Mouse (Mus musculus): ENCODE results near the gene Ddx39.
A peak's percentile ranks its signal among the peaks of the same experiment; 100 is the strongest.

Ddx39 gene

DNA sequence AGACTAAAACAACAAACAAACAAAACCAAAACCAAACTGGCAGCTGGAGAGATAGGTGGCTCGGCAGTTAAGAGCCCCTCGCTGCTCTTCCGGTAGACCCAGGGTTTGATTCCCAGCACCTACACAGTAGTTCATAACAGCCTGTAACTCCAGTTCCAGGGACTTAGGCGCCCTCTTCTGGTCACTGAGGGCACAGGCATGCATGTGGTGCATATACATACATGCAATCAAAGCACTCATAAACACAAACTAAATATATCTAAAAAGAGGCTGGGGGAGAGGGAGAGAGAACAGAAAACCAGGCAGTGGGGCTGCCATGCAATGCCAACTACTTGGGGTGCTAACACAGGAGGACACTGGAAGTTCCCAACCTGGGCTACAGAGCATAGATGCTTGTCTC lies 22.4 kb downstream of the Ddx39 start:
- DNase-seq (ENCODE audit: inconsistent ontology term), result no peak

DNA sequence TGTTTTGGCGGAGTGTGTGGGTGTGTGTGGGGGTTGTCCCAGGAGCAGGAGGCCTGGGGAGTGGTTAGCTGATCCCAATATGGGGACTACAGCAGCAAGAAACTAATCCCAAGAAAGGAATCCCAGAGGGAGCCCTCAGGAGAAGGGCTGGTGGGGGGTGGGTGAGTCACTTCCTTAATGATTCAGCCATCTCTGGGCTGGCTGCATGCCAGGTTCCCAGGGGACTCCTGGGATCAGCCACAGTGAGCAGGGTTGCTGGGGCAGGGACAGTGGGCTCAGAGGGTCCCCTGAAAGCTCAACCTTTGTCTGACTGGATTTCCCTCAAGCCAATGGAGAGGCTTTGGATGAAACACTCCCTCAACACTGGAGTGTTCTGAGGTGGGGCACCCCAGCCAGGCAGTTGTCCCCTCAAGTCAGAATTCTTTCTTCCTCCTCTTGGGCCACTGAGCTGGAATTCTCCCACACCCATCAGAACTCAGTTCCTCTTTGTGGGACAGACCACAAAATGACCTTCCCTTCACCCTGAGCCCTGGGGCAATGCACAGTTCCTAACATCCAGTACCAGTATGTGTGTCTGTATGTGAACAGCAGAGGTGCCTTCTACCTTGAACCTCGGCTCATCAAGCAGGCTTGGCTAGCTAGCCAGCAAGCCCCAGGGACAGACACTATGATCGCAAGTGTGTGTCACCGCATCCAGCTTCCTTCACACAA lies 23.0 kb downstream of the Ddx39 start:
- DNase-seq (ENCODE audit: inconsistent ontology term), result peak; percentile 89

DNA sequence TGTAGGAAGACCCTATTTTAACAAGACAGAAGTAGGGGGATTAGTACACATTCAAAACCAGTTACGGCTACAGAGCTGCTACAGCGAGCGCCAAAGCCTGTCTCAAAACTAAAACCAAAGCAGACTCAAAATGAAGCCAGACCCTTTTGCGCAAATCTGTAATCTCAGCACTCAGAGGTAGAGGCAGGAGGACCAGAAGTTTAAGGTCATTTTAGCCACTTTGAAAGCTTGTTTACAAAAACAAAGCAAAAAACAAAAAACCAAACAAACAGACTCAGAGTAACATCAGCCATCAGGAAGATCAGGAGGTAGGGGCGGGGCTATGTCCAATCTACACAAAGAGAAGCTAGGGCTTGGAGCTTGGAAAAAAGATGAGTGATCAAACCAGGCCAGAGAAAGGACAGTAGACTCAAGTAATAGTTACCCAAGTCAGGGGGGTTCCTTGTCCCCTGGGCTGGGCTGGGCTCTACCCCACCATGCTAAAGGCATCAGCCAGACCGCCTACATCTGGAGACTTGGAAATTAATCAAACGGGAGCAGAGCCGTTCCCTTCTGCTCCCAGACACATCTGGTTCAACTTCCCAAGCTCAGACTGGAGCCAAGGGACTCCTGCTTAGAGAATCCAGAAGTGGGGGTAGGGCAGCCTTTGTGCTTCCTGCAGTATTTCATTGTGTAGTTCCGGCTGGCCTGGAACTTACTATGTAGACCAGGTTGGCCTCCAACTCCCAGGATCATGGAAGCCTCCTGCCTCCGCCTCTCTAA lies 24.2 kb downstream of the Ddx39 start:
- DNase-seq (ENCODE audit: inconsistent ontology term), result no peak

DNA sequence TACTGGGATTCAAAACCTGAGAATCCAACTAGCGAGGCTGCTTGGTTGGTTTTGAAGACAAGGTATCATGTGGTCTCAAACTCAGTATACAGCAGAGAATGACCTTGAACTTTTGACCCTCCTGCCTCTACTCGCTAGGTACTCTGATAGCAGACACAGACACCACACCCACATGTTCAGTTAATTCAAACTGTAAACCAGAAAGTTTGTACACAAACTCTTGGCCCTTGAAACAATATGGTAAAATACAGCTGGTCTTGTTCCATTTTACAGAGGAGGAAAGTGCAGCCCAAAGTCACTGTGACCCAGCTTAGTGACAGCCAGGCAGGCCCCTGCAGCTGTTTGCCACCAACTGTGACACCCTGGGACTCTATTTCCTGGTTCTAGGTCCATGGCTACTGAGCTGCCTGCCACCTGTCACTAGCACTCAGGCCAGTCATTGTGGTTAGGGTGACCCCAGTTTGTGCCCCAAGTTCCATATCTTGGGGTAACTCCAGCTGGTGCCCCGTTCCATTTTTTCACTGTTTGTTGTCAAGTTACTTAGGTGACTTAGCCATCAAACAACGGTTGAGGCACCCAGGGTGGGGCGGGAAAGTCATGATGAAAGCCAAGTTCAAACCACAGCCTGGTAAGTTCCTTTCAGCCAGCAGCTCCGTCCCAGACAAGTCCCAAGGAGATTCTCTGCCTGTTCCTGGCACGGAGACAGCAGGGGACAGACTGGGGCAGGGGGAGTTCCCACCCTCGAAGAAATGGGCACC lies 24.9 kb downstream of the Ddx39 start:
- DNase-seq (ENCODE audit: inconsistent ontology term), result peak; percentile 77

DNA sequence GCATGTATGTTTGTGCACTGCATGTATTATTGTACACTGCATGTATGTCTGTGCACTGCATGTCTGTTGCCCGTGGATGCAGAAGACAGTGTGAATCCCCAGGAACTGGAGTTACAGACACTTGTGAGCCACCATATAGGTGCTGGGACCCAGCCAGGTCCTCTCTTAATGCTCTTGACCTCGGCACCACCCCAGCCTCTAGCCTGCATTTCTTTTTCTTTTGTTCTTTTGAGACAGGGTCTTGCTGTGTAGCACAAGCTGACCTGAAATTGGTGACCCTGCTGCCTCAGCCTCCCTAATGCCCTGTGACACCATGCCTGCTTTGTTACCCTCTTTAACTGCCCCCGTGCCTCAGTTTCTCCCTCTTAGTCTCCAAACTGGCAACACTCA lies 25.6 kb downstream of the Ddx39 start:
- DNase-seq (ENCODE audit: inconsistent ontology term), result no peak

DNA sequence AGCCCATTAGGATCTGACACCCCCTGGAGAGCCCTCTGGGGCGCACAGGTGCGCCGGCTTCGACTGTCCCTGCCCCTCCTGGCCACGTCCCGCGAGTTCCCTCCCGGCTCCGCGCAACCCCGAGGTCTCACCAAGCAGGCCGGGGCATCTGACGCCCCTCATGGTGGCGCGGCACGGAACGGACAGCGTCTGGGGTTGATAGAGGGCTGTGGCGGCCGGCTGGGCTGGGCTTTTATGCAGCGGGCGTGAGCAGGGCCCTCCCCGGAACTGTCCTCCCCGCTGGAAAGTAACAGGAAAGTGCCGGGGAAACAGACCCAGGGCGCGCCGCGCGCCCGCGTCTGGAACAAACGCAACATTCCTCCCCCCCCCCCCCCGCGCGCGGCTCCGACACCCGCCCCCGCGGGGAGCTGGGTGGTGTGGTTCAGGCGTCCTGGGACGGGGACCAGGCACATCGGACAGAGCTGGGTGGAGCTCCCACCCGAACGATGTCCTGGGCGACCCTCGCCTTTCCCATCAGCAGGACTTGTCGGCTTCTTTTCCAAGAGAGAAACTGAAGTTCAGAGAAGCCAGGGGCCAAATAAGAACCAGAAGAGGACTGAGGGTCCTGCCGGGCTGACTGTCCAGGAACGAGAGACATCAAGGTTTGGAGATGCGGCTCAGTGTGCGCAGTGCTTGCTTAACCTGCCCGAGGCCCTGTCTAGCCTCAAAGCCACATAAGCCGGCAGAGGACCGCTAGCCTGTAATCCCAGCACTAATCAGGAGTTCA lies 26.2 kb downstream of the Ddx39 start, which contains the start of gene Adgre5:
Gene Adgre5, minus strand, starts transcription at position 351 of the 766 bp plus-strand sequence.
- peak; percentile 84 for DNase-seq (ENCODE audit: inconsistent ontology term)

DNA sequence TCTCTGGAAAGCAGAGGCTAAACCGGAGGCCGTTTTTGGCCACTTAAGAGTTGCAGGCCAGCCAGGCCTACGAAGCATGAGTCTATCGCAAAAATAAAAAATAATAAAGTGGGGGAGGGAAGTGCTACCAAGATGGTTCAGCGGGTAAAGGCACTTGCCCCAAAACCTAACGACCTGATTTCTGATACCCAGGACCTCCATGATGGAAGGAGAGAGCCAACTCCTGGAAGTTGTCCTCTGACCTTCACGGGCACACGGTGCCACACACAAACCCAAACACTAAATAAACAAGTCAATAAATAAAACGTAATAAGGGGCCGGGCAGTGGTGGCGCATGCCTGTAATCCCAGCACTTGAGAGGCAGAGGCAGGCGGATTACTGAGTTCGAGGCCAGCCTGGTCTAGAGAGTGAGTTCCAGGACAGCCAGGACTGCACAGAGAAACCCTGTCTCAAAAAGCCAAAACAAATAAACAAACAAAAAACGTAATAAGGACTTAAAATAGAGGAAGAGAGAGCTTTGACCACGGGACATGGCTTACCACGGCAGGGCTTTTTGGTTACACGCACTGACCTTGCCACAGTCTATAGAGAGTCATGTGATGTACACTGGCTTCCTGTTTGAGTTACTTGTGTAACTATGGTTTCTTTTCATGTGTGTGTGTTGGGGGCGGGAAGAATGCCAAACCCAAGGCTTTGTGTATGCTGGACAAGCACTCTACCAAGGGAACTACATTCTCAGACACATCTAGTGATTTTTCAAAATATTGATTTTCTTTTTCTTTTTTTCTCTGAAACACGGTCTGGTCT lies 27.1 kb downstream of the Ddx39 start:
- DNase-seq (ENCODE audit: inconsistent ontology term), result no peak

DNA sequence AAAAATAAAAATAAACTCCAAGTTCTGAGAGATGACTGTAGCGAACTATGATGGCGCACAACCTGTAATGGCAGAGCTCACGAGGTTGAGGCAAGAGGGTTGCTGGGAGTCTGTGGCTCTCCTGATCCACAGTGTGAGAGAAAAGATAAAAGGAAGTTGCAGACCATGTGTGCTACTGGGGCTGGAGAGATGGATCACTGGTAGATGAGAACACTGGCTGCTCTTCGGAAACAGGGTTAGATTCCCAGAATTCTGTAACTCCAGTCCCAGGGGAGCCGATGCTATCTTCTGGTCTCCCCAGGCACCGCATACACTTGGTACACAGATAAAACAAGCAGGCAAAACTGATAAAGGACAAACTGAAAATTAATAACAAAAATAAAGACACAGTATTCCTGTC lies 28.0 kb downstream of the Ddx39 start:
- no peak for DNase-seq (ENCODE audit: inconsistent ontology term)

DNA sequence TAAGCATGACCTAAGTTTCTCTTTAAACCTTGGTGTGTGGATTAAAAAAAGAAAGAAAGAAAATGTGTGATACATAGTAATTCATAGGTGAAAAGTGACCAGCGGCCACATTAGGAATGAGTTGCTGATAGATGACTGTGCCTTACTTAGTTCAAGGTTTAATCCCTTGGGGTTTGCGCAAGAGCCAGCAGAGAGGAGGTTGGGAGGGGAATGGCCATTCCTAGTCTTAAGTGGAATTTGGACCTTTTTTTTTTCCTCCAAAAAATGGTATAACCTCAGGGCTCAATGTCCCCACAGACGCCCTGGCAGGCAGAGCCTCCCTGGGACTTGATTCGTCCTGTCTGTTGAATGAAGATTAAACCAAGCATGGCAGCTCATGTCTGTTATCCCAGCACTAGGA lies 29.1 kb downstream of the Ddx39 start:
- no peak for DNase-seq (ENCODE audit: inconsistent ontology term)

DNA sequence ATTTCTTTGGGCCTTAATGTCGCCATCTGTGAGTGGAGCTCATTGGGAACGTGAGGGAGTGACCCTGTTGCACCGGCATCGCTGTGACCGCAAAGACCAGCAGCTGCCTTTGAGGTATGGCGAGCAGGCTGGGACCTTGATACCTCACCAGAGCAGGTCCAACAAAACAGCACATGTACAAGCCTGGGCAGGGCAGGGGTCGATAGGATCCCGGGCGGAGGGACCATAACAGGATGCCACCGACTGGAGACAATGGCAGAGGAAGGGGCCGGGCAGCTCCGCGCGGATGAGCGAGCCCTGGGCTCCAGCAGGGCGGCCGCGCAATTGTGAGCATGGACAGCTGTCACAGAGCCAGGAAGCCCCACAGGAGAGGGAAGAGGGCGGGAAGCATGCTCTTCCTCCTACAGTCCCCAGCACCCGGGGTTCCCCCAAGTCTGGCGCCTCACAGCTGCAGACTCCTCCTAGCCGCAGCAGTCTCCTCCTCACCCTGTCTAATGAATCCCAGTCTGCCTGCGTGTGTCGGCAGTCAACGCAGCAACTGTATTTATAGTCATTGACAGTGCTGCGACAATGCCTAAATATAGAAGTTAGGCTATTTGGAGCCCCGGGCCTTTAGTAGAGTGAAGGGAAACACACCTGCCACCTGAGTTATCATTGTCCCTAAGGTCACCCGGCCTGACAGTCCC lies 32.8 kb downstream of the Ddx39 start:
- peak; percentile 42 for DNase-seq (ENCODE audit: inconsistent ontology term)

DNA sequence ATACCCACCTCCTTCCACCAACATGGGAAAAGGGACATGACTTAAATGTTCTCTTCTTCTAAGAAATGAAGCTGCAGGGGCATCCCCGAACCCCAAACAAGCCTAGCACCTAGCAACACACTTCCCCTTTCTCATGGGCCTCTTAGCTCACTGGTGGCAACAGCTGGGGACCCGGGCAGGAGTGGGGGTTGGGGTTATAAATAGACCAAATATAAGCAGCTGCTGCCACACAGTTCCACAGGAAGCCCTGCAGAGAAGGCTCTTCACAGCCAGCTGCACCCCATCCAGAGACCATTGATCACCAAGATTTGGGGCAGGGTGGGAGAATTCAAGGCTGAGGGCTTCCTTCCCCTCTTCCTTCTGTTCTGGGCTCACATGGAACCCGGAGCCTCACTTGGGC lies 33.7 kb downstream of the Ddx39 start:
- no peak for DNase-seq (ENCODE audit: inconsistent ontology term)

DNA sequence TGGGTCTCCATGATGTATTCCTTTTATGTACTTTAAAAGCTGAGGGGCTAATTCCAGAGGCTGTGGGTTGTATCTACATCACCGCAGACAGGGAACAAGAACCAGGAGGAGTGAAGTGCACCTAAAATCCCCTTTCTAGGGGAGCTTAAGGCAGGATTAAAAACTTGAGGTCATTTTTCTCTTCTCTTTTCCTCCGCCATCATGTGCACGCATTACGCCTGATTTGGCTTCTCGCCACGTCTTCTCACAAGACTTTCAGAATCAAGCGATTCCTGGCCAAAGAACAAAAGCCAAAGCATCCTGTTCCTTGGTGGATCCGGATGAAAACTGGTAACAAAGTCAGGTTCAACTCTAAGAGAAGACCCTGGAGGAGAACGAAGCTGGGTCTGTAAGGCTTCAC lies 34.3 kb downstream of the Ddx39 start:
- DNase-seq (ENCODE audit: inconsistent ontology term), result no peak

DNA sequence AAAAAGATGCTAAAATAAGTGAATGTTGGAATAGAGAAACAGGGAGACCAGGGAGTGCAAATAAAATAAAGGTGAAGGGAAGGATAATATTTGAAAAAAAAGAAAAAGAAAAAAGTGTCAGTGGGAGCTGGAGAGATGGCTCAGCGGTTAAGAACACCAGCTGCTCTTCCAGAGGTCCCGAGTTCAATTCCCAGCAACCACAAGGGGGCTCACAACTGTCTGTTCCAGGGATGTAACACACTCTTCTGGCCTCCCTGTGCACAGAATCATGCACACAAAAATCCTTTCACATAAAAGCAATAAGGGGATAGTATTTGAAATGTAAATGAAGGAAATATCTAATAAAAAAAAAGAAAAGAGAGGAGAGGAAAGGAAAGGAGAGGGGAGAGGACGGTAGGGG lies 39.2 kb downstream of the Ddx39 start:
- no peak for DNase-seq (ENCODE audit: inconsistent ontology term)

DNA sequence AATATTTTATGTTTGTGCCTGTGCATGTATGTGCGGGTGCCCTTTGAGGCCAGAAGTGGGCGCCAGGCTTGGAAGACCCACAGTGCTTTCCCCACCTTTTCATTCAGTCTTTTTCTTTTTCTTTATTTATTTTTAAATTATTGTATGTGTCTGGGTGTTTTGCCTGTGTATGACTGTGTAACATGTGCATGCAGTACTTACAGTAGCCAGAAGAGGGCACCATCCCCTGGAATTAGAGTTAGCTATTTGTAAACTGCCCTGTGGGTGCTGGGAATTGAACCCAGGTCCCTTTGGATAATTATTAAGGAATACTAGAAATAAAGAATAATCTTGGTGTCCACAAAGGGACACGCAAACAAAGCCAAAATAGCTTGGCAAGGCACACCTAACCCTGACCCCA lies 41.3 kb downstream of the Ddx39 start:
- no peak for DNase-seq (ENCODE audit: inconsistent ontology term)

DNA sequence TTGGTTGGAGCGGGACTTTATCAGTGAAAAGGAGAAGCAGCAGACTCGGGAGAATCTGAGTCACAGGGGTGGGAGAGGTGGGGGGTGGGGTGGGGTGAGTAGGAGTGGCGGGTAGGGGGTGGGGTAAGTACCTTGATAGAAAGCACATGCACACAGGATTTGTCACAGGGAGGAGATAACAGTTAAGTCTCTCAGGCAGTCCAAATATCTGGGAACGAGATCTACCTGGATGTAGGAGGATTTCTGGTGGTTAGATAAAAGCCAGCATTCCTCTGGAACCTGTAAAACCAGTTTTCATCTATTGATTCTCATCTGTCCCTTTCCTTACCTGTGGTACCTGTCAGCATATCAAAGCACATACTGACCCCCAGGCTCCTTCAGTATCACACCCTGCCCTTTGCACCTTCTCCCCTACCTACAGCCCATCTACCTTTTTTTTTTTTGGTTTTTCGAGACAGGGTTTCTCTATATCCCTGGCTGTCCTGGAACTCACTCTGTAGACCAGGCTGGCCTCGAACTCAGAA lies 42.2 kb downstream of the Ddx39 start:
- no peak for DNase-seq (ENCODE audit: inconsistent ontology term)

DNA sequence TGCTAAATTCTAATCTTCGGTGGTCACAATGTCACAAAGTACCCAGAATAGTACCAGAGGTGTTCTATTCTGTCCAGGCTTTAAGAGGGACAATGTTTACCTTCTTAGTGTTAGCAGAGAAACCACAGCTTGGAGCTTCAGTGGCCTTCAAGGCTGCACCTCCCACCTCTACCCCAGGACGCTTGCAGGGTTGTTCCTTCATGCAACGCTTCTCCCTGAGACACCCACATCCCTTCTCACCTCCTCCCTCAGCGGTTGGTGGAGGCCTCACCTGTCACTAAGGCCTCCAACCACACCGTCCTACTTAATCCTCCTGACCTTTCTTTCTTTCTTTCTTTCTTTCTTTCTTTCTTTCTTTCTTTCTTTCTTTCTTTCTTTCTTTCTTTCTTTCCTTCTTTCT lies 43.3 kb downstream of the Ddx39 start:
- DNase-seq (ENCODE audit: inconsistent ontology term), result no peak

DNA sequence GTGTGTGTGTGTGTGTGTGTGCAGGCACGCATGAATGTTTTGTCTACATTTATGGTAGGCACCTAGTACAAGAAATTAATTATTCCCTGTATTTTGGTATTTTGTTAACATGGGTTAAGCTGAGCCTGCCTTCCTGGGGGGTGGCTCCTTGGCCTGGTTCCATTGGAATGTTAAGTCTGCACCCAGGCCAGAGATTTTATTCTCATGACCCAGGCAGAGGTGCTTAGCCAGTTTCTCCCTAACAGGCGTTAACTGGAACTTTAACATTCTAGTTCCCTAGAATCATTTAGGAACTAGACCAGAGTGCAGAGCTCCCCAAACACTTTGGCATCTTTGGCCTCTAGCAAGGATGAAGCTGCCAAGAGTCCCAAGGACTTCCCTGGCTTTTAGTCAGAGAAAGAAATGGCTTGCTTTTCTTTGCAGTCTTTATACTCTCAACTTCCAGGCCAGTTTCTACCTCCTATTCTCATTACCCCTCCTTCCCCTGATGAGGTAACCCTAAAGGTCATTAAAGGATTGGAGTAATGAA lies 44.3 kb downstream of the Ddx39 start:
- DNase-seq (ENCODE audit: inconsistent ontology term), result peak; percentile 56

DNA sequence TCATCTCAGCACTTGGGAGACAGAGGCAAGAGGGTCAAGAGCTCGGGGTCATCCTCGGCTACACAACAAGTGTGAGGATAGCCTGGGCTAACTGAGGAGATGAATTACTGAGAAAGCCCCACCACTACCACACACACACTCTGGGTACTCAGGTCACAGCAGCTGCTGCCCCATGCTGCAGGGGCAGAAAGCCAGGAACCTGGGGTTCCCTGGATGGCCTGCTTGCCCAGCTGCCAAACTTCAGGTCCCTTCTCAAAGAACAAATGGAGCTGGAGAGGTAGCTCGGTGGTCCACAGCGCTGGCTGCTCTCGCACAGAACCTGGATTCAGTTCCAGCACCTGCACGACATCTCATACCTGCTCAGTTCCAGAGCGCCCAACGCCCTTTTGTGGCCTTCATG lies 49.1 kb downstream of the Ddx39 start:
- no peak for DNase-seq (ENCODE audit: inconsistent ontology term)

DNA sequence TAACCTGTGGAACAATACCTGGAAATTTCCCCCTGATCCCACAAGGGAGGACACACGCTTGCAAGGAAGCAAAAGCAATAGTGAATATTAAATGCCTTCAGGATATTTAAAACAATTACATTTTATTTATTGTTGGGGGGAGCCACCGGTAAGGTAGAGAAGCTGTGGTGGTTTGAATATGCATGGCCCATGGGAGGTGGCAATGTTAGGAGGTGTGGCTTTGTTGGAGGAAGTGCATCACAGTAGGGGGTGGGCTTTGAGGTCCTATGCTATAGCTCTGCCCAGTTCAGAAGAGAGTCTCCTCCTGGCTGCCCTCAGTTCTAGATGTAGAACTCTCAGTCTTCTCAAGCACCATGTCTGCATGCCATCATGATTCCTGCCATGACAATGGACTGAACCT lies 49.7 kb downstream of the Ddx39 start:
- no peak for DNase-seq (ENCODE audit: inconsistent ontology term)

DNA sequence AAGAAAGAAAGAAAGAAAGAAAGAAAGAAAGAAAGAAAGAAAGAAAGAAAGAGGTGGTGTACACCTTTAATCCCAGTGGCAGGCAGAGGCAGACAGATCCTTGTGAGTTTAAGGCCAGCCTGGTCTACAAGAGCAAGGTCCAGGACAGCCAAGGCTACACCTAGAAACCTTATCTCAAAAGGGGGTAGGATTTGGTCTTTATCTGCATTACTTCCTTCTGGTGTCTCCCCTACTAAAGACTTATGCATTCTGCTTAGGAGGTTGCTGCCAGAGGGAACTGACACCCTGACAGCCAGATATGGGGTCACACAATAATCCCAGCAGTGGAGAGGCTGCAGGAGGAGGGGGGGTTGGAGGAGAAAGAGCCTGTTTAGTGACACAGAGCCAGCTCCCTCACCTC lies 50.7 kb downstream of the Ddx39 start:
- DNase-seq (ENCODE audit: inconsistent ontology term), result no peak
